Mouse (Mus musculus): ENCODE data around the gene Slfn3. TPM values are rescaled to one million over a fixed set of nuclear protein-coding genes. Genes with fewer than 3 reads are reported as not detected.

The Slfn3 gene
- total RNA-seq, 4 experiments from 2014 or later: 0.24 to 0.43 (median 0.34) TPM; not detected in 1

Other genes with a start within 250 kb of the Slfn3 start
- gene Slfn5, start 240.0 kb upstream of the Slfn3 start, total RNA-seq (2022): 10 to 100 TPM; 10.1 to 16.3 (median 12.4) TPM
- gene Slfn9, start 199.5 kb upstream of the Slfn3 start, total RNA-seq (2022): under 1 TPM; 0.05 to 0.18 (median 0.09) TPM
- under 1 TPM; 0.17 to 0.36 (median 0.33) TPM for gene Slfn8, start 170.5 kb upstream of the Slfn3 start, total RNA-seq (2022)
- under 1 TPM; 0.48 to 0.62 (median 0.56) TPM for gene Slfn2, start 126.2 kb upstream of the Slfn3 start, total RNA-seq (2022)
- gene Slfn1, start 74.5 kb upstream of the Slfn3 start, total RNA-seq (2022): not detected
- gene Slfn4, start 16.1 kb upstream of the Slfn3 start, total RNA-seq (2022): under 1 TPM in 1 of 4 experiments, not detected in 3; 0.08 TPM
- gene Slfn14, start 95.4 kb downstream of the Slfn3 start, total RNA-seq (2022): not detected
- 10 to 100 TPM; 28.5 to 34.9 (median 32.6) TPM for gene Ap2b1, start 107.7 kb downstream of the Slfn3 start, total RNA-seq (2022)
- gene Pex12, start 111.3 kb downstream of the Slfn3 start, total RNA-seq (2022): 10 to 100 TPM in 3 of 4 experiments, 1 to 10 TPM in 1; 9.2 to 17.1 (median 15.2) TPM
- gene Rasl10b, start 217.8 kb downstream of the Slfn3 start, total RNA-seq (2022): under 1 TPM; 0.19 to 0.63 (median 0.49) TPM
- gene Gas2l2, start 238.1 kb downstream of the Slfn3 start, total RNA-seq (2022): not detected
- not detected for gene 1700020L24Rik, start 246.3 kb downstream of the Slfn3 start, total RNA-seq (2022)

Data from gastrocnemius, adult 8-10 months (tissue).